Mouse (Mus musculus): ENCODE results near the gene Shisa7. TPM values are rescaled to one million over a fixed set of nuclear protein-coding genes. Genes with fewer than 3 reads are reported as not detected.
"Not testable (repeated sequence)": the region's sequence is repeated elsewhere in the genome, so short reads cannot be mapped to it uniquely, and the experiment has no call there.

Gene Shisa7
- total RNA-seq, 2 experiments from 2014 or later: not detected

DNA sequence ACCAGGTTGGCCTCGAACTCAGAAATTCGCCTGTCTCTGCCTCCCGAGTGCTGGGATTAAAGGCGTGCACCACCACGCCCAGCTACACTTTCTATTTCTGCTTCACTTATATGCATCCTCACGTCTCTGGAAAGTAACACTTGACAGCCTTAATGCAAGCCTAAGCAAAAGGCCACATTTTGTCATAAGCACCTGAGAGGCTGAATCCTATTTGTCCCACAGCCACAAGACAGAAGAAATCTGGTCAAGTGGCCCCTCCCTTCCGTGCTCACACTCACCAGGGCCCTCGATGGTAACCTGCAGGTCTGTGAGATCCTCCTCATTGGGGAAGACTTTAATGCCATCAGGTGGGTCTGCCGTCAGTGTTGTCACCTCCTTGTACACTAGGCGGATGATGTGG, 33.4 kb downstream of the Shisa7 start:
- not testable (repeated sequence) for ATAC-seq (replicated peaks; ENCODE audit: low FRiP score, poor library complexity, severe bottlenecking)

DNA sequence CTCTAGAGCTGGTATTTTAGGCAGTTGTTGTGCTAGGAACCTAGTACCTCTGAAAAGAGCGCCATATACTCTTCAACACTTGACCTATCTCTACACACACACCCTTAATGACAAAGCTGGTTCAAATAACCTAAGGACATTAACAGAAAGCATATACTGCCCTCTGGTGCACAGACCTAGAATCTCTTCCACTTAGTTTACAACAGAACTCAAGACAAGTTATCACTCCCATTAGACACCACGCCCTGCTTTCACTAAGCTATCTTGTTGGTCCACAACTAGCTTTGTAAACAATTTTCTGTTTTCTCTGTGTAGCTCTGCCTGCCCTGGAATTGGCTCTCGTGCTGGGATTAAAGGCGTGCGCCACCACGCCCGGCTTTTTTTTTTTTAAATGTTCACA, 37.8 kb downstream of the Shisa7 start:
- ATAC-seq (replicated peaks; ENCODE audit: low FRiP score, poor library complexity, severe bottlenecking): peak; percentile 81

- ATAC-seq (replicated peaks; ENCODE audit: low FRiP score, poor library complexity, severe bottlenecking): no peak
Measured at GRCm38 (mm10) chr7:4802247-4802646, 42.2 kb downstream of the Shisa7 start.

DNA sequence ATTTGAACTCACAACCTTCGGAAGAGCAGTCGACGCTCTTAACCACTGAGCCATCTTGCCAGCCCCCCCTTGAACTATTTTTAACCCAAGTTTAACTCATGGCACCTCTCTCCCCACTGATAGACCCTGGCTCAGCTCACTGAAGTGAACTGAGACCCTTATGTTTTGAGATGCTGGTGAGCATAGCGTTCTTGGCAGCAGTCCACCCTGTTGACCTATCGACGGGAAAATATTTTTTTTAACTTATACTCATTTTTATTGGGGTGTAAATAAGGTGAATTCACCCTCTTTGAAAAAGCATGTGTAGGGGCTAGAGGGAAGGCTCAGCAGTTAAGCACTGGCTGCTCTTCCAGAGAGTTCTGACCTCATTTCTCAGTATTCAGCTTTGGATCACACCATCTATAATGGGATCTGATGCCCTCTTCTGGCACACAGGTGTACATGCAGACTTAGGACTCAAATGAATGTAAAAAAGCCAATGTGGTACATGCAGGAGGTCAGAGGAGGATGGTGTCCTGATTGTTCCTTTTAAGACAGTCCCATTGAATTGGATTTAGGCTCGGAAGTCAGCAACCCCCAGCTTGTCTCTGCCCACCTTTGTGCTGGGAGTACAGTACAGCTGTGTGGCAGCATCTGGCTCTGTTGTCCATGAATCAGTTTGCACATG, 48.6 kb downstream of the Shisa7 start:
- ATAC-seq (replicated peaks; ENCODE audit: low FRiP score, poor library complexity, severe bottlenecking): 0 out of 2 replicates have a peak, but pooled peaks have one; percentile 40

DNA sequence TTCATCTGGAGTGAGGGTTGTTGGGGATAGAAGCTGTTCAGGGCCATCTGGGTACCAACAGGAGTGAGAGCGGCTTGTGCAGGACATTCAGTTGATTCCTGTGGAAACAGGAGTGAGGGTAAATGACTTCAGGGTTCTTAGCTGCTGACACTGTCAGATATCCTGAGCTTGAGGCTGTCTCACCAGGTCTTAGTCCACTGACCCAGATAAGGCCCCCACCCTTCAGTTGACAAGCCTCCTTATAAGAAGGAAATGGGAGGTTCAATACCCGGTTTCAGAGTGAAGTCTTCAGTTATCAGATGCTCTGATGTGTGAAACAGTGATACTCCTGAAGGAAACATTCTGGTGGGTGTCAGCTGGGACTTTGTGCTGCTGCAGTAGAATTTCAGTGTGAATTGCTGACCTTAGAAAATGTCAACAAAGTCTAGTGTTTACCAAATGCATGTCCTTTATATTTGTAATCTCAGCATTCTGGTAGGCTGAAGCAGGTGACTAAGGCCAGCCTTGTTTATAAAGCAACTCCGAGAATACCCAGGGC, 49.8 kb downstream of the Shisa7 start:
- ATAC-seq (replicated peaks; ENCODE audit: low FRiP score, poor library complexity, severe bottlenecking): no peak

GRCm38 (mm10) chr7:4793674-4794073, 50.8 kb downstream of the Shisa7 start:
- no peak for ATAC-seq (replicated peaks; ENCODE audit: low FRiP score, poor library complexity, severe bottlenecking)

DNA sequence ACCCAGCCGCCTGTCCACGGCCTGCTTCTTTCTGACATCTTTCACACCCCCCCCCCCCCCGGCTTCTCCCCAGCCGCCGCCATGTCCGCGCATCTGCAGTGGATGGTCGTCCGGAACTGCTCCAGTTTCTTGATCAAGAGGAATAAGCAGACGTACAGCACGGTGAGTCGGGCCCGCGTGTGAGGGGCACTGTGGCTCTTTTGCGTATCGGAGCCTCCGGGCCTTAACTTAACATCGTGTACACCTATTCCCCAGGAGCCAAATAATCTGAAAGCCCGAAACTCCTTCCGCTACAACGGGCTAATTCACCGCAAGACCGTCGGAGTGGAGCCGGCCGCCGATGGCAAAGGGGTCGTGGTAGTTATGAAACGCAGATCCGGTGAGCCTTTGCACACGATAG, 51.2 kb downstream of the Shisa7 start:
- not testable (repeated sequence) for ATAC-seq (replicated peaks; ENCODE audit: low FRiP score, poor library complexity, severe bottlenecking)

GRCm38 (mm10) chr7:4792278-4793212, 52.0 kb downstream of the Shisa7 start, which contains the start of gene Rpl28:
Rpl28 (plus strand) TSS chr7:4792874.
- peak; percentile 92 for ATAC-seq (replicated peaks; ENCODE audit: low FRiP score, poor library complexity, severe bottlenecking)

GRCm38 (mm10) chr7:4789436-4789935, 55.0 kb downstream of the Shisa7 start, which contains the start of gene Tmem238:
Tmem238 (minus strand) TSS chr7:4789656.
- peak; percentile 47 for ATAC-seq (replicated peaks; ENCODE audit: low FRiP score, poor library complexity, severe bottlenecking)

- ATAC-seq (replicated peaks; ENCODE audit: low FRiP score, poor library complexity, severe bottlenecking): no peak; the same call in 1 of the 2 replicates
Measured at GRCm38 (mm10) chr7:4788499-4789435, 55.7 kb downstream of the Shisa7 start.

- ATAC-seq (replicated peaks; ENCODE audit: low FRiP score, poor library complexity, severe bottlenecking): 0 out of 2 replicates have a peak, but pooled peaks have one; percentile 20
Measured at GRCm38 (mm10) chr7:4783667-4784268, 60.7 kb downstream of the Shisa7 start.

GRCm38 (mm10) chr7:4782759-4783158, 61.7 kb downstream of the Shisa7 start, which contains the start of the genes Il11 and Tmem190:
Il11 (minus strand) TSS chr7:4782859.
Tmem190 (plus strand) TSS chr7:4782937.
- no peak for ATAC-seq (replicated peaks; ENCODE audit: low FRiP score, poor library complexity, severe bottlenecking)

GRCm38 (mm10) chr7:4782130-4782529, 62.4 kb downstream of the Shisa7 start:
- ATAC-seq (replicated peaks; ENCODE audit: low FRiP score, poor library complexity, severe bottlenecking): no peak

DNA sequence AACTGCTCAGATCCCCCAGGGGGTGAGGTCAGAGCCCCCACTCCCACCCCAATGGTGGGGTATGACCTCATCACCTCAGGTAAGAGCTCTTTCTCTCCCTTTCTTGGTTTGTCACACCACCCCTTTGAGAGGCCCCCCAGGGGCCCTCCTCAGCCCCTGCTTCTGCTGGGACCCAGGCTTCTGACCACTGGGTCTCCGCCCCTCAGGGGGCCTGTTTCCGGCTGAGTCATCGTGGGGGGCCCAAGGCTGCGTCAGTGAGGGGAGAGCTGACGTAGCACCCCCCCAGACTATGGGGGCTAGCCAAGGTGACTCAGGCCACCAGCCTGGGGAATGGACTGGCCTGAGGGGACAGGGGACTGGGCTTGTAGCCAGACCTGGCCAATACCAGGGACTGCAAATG, 64.6 kb downstream of the Shisa7 start:
- ATAC-seq (replicated peaks; ENCODE audit: low FRiP score, poor library complexity, severe bottlenecking): no peak

- no peak for ATAC-seq (replicated peaks; ENCODE audit: low FRiP score, poor library complexity, severe bottlenecking)
Measured at GRCm38 (mm10) chr7:4777851-4778637, 66.5 kb downstream of the Shisa7 start.

GRCm38 (mm10) chr7:4776861-4777830, 67.3 kb downstream of the Shisa7 start:
- no peak for ATAC-seq (replicated peaks; ENCODE audit: low FRiP score, poor library complexity, severe bottlenecking)

GRCm38 (mm10) chr7:4776131-4776530, 68.4 kb downstream of the Shisa7 start:
- no peak for ATAC-seq (replicated peaks; ENCODE audit: low FRiP score, poor library complexity, severe bottlenecking)

Measured in erythroid progenitor cell, adult 5-6 weeks (primary cell).